Mouse (Mus musculus): Measurements from ENCODE around the gene Adam22.

The Adam22 gene

DNA sequence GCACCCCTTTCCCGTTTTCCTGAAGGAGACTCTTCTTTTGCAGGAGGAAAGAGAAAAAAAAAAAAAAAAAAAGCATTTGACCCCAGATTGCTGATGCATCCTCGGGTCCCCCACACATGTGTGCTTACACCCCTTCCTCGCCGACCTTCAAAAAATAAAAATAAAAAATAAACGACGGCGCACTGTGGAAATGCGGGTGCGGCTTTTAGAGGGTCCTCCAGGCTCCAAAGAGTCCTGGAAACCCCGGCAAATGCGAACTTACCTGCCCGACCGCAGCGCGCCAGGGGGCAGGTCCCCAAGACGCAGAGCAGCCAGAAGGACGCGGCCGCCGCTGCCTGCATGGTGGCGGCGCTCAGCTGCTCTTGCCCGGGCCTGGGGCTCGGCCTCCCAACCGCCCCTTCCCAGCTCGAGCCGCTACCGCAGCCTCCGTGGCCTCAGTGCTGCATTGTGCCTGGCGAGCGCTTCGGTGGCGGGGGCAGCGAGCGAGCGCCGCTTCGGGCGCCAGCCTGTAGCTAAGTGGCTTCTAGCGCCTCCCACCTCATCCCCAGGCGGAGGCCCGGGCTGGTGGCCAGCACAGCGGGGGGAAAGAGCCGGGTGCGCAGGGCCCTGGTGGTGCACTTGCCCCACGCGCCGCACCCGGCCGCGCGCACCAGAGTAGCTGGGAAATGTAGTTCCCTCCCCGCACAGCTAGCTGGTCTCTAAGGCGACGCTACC, at the start of gene Adam22:
Gene Adam22 (minus strand): TSS at position 547 of the 714 bp plus-strand sequence.
- DNase-seq (ENCODE audit: low spot score): peak; percentile 54

DNA sequence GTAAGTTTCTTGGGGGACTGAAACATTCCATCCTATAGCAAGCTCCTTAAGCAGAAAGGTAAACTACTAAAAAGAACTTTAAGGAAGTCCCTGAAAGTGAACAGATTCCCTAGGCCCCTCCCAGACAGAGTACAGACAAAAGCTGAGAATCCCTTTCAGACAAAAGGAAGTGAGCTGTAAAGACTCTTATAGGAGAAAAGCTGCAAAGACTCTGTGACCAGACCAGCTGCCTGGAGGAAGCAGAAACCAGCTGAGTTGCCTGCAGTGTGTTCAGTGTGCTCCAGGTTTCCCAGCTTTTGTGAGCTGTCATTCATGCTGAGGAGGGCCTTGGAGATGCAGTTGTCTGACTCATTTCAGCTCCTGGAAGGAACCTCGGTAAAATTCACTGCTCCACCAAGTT, 49.5 kb upstream of the Adam22 start:
- no peak for DNase-seq (ENCODE audit: low spot score)

DNA sequence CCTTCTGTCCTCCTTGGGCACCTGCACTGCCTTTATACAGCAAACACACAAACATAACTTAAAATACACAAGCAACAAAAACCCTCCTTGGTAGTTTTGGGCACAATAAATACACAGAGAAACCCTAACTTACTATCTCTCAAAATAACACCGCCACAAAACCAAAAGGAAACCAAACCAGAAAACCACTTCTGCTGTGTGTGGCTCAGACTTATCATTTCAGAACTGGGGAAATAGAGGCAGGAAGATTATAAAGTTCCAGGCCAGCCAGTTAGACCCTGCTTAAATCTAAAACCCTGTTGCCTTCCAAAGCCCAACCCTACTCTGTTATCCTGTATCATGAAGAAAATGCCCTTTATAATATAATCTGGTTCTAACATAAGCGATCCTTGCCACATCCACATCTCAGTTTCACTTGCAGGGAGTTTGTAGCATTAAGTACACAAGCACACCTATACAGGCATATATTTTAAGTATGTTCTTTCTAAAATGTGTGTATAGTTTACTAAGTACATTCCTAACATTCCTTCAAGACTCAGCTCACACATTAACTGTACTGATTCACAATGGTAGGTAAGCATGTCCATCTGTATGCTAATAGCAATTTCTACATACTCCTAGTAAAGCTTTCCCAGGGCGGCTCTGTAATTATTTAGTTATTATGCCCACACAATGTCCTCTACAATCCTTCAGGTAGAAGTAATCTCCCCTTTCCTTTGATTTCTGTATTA, 48.9 kb upstream of the Adam22 start:
- no peak for DNase-seq (ENCODE audit: low spot score)

DNA sequence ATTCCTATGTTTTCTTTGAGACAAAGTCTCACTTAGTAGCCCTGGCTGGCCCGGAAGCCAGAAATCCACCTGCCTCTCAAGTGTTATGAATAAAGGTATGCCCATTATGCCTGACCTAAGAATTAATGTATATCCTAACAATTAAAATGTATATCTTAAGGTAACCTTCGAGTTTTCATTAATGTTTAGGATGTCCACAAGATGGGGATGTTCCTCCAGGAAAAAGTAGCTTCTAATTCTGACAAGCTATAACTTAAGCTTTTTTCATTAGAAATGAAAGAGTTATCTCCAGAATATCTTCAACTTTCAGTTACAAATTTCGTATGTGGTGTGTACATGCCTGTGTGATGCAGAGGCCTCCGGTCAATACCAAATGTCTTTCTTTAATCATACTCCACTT, 40.8 kb upstream of the Adam22 start:
- DNase-seq (ENCODE audit: low spot score): peak; percentile 36

DNA sequence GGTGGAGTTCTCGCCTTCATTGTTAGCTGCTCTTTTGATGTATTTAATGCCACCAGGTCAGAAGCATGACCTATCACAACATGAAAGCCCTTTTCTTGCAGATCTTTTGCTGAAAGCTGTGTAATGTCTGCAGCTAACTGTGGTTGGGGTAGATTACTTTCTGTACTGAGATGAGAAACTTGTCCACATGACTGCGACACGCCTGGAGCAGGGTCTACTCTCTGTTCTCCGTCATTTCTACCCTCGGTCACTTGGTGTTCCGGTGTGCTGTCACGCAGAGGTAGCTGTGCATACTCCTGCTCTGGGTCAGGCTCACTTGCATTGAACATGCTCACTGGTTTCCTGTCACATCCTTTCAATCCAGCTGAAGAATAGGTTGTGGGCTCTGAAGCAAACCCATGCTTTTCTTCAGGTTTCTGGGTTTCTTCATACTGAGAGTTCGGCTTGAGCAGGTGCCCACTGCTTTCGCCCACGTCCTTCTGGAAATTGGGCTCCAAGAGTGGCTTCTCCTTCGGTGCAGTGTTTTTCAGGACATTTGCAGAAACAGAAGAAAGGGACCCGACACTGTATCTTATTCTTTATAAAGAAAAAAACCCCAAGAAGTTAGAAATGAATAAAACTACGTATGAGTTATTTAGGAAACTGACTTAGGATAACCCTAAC, 29.8 kb upstream of the Adam22 start:
- DNase-seq (ENCODE audit: low spot score): no peak

DNA sequence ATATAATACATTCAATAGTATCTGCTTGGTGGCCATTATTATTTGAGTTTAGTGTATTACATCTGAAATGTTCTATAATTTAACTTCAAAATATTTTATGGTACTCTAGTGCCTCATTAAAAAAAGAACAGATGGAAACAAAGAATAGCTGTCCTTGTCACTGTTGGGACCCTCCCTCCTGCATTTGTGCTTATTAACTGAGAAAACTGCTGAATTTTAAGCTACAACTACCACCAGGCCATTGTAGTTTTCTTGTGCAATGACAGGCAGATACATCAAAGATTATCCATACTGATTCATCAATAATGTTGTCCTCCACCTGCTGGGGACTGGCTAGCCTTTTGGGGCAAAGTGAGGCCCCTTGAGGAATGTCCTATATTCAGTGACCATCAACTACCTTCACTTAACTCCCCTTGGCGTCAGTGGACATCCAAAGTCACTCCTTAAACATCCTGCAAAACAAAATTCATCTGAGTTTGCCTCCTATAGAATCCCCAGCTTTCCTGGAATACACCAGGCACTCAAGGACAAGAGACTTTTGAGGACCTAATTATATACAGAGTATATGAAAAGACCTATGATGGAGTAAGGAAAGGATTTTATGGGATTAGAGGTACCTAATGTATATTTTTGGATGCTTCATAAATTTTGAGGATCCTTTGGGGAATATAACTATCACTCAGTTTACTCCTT, 26.1 kb upstream of the Adam22 start:
- no peak for DNase-seq (ENCODE audit: low spot score)

DNA sequence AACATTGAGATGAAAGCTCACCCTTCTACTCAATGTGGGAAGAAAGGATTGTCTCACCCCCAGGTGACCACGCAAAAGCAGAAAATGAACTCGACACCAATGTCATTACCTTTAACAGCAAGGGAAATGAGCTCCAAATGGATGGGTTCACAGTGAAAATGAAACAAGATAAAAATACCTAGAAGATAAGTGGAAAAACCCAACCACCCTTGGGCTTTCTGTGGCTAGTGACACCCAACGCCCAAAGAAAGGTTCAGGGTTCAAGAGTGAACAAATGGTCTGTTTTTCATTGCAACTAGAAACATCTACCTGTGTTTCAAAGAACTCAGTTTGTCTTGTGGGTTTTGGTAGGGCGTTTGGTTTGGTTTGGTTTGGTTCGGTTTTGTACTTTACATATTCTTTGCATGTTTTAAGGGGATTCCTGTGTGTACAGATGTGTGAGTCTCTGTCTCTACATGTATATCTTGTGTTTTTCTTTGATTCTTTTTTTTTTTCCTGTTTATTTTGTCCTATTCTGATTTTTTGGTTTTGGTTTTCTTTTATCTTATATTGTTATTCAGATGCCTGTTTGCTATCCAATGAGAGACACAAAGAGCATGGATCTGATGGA, 6.4 kb upstream of the Adam22 start:
- no peak for DNase-seq (ENCODE audit: low spot score)

DNA sequence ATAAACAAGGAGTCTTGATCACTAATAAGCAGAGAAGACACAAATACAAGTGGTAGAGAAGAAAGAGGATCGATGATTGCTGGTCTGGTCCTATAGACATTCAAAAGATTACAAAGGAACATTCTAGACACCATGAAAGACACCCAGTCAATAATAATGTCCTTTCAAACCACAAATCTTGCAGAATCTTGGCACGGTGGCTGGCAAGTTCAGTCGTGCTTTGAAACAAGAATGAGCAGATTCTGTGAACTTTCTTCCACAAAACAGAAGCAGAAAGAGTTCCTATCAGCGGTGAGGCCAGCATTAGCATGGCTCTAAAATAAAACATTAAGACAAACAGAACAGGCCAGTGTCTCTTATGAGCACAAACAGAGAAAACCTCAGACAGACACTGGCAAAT, 5.5 kb upstream of the Adam22 start:
- DNase-seq (ENCODE audit: low spot score): no peak

DNA sequence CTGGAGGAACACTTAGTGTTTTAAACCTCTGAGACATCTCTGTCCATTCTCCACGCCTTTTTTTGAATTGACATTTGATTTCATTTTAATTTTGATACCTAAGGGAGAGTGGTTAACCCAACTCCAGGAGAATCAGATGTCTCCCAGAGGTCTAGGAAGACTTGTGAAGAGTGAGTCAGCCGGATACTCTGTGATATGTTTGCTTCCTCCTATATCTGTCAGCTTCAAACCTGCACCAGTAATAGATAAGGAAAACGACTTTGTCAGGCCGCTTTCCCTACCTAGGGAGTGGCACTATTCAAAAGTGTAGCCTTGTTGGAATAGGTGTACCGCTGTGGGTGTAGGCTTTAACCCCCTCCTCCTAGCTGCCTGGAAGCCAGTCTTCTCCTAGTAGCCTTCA, 821 bp upstream of the Adam22 start:
- no peak for DNase-seq (ENCODE audit: low spot score)

DNA sequence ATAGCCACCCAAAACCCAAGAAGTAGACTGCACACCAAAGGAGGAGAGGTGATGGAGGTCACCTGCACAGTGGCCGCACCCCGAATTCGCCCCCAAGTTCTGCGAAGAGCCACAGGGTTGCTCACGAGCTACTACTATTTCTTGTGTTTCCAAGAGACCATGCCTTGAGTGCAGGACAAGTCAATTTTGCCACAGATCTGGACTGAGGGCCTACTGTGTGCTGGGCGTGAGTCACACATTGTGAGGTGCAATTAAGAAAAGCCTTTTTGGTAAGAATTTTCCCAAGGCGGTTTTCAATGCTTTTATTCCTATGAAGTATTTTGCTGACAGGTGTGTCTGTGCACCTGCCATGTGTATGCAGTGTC, 350 bp upstream of the Adam22 start:
- no peak for DNase-seq (ENCODE audit: low spot score)

DNA sequence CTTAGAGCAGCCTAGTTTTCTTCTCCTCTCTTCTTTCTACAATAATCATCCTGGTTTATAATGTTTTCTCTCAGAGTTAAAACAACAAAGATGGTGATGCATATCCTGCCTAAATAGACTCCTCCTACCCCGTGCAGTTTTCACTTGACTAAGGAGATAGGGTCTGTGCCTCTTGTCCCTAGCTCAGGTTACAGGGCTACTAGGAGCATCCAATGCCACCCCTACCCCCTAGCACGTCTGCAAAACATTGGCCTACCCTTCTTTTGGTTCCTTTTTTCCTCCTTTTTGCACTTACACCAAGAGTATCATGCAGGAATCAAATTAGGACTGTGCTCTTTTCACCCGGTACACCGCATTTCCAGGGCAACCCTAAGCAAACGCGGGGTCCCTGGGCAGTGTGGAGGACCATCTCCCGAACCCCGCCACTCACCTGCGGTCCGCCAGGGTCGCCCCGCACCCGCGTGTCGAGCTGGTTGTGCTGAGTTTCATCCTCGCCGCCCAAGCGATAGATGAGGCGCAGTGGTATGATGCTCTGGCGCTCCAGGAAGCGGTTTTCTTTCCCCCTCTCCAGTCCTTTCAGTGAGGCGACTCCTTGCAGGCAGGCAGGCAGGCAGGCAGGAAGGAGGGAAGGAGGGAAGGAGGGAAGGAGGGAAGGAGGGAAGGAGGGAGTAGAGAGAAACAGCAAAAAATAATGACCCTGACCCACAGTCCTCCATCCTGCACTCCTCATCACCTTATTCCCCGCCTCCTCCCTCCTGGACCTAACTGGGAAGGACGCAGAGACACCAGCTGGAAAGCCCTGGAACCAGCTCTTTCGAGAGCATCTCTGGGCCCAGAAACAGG, 968 bp downstream of the Adam22 start:
- no peak for DNase-seq (ENCODE audit: low spot score)

DNA sequence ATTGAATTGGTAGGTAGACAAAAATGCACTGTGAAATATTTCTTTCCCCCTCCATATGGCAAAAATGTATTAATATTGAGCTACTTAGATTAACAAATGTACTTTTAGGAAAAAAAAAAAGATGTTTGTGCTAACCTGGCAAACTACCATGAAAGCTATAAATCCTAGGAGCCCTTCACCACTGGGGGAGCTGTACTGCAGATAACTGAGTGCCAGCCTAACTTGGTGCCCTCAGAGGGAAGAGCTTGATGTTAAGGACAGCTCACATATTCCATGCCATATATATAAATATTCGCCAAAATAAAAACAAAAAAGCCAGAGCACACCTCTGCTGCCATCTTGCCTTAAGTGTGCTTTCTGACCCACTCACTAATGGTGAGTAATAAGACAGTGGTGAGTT, 5.6 kb downstream of the Adam22 start:
- no peak for DNase-seq (ENCODE audit: low spot score)

DNA sequence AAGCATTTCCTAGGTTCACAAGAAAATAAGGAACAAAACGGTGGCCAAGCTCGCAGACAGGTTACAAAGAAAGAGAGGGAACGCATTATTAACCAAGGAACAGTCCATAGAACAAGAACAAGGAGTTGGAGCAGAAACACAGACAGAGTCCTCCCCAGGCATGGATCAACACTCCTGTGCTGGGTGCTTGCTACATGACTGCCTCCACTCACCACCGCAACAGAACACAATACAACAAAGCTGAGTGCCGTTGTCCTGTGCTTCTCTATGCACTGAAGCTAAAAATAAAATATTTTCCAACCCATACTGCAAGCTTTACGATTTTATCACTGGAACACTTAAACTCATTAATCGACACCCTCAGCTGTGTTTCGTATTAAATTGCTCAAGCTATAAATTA, 10.3 kb downstream of the Adam22 start:
- DNase-seq (ENCODE audit: low spot score): no peak

DNA sequence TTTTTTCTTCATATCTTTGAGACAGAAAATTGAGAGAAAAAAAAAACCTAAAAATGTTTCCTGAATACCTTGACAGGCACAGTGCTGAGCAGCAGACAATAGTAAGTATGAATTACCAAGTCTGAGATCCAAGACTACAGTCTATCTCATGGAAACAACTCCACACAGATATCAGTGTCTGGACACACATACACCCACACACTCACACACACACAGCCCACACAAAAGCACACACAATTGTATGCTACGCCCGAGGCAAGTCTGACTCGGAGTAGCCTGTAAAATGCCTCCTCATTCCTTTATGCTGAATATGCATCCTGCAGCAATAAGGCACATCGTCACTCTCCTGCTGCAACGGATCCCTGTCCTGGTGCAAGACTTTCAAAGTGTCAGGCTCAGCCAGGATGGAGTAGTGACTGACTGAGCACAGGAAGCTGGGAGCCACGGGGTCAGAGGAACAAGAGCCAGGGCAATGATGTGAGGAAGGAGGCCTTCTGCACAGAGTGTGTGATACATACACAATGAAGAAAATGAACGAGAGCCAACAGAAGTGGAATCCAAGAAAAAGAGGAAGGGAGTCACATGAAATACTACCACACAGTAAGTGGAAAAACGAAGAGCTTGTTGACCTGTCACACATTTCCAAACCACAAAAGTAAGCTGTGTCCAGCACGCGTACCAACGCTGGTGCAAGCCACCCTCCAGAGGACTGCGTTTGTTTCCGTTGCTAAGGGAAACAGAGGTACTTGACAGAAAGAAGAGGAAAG, 10.9 kb downstream of the Adam22 start:
- no peak for DNase-seq (ENCODE audit: low spot score)

DNA sequence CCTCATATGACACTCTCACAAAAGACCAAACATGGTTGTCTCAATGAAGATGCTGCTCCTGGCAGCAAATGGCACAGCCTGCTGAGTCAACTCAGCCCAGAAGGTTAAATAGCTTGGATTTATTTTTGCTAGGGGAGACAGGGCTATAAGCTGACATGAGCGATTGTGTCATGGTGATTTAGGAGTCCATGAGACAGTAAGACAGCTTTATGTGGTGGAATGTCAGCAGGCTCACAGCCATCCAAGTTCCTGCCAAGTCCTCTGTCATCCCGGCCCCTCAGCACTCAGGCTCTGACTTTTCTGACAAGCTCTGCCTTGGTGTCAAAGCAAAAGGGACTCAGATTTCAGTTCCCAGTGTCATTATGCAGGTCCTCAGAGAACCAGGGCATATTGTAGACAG, 11.6 kb downstream of the Adam22 start:
- no peak for DNase-seq (ENCODE audit: low spot score)

DNA sequence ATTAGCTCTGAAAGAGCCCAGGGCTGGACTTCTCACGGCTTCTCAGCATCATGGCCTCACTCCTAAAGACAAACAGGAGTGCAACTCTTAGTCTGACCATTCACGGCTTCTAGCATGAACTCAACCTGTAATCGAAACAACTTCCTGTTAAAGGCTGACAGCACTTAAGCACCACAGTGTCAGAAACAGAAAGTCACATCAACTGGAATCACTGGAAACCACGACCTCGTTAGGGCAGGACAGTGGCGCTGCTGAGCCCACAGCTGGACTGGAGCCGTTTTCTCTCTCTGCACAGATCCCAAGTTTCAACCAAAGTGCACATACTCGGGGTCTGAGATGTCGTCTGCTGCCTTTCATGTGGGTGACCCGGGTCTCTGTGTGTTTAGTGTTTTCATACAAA, 18.4 kb downstream of the Adam22 start:
- DNase-seq (ENCODE audit: low spot score): no peak

DNA sequence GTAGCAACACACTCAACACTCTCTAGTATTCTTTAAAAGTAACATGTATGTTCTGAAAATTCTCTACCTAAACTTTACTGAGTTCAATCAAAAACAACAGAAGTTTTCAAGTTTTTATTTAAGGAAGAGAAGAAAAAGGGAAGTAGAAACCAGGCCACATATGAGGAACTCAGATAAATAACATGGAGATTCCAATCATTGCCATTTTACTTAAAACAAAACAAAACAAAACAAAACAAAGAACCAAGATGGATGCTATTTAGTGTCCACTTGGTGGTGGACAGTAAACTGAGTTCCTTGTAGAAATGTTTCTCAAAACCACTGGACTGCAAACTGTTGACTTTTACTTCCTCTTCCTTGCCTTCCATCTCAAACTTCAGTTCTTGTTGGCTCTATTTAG, 21.6 kb downstream of the Adam22 start:
- no peak for DNase-seq (ENCODE audit: low spot score)

DNA sequence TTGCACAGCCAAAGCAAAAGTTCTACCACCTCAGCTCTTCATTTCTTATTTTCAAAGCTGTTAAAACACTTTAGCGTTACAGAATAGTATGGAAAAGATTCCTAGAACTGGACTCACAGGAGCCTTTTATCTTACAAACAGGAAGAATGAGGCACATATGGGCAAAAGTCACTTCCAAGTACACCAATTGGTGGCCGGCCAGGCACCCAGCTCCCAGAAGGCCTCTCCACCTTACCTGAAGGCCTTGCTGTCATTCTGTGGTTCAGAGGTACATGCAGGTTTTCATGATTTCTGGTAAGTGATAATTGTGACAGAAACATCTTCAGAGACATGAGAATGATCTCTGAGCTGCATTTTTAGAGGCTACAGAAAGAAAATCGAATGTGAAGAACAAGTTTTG, 24.7 kb downstream of the Adam22 start:
- no peak for DNase-seq (ENCODE audit: low spot score)

DNA sequence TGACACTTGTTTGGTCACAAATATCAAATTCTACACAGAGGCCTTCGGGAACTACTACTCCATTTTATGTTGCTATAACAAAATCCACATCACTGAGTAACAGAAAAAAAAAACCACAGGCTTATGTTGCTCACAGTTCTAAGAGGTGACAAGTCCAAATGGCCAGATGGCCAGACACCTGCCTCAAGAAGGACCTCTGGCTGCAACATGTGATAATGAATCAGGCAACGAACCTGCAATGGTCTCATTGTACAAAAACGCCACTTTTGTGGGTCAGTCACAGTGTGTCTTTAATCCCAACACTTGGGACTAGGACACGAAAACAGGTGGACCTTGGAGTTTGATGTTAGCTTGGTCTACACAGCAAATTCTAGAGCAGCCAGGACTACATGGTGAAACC, 26.3 kb downstream of the Adam22 start:
- DNase-seq (ENCODE audit: low spot score): no peak

DNA sequence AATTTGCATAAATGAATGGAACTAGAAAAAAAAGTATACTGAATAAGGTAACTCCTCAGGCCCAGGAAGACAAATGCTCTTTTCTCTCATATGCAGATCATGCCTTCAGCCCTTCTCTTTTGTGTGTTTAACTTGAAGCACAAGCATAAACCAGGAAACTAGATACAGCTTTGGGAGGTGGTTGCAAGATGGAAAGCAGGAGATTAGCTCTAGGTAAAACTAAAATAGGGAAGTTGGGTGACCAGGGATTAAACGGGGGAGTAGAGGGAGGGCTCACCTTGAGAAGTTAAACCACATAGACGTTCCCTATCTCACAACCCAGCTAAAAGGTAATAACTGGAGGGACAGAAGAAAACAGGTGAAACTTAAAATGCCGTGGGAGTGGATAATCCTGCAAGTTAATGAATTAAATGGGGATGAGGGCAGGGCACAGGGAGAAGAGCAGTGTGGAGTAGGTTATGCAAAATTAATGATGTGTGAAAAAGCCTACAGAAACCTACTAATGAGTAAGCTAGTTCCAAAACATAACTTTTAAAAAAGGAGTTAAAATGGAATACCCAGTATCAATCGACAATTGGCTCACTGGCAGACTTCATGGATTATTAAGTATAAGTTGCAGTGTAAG, 40.2 kb downstream of the Adam22 start:
- no peak for DNase-seq (ENCODE audit: low spot score)
